Mouse (Mus musculus) forebrain, postnatal 0 days (tissue): ENCODE data around the gene Madd. TPM values are rescaled to one million over a fixed set of nuclear protein-coding genes. Genes with fewer than 3 reads are reported as not detected.

Source experiments
- ATAC-seq: fragments of 200-750 bp; cut with Nextera tagmentation; 2 replicates; pipeline ENCODE4 v1.8.0; 2017; ENCODE audit warnings: mild to moderate bottlenecking, moderate library complexity
- DNase-seq: peaks from one replicate; pipeline ENCODE4 v3.0.0-alpha.2; 2015
- H3K27ac ChIP-seq: fragments of 300-500 bp; sonication (generic); 2 replicates; pipeline ENCODE4 v1.5.1; 2014; ENCODE audit warnings: low read depth, mild to moderate bottlenecking, antibody characterized with exemption, low read length, moderate library complexity, mixed read lengths
- H3K27me3 ChIP-seq: fragments of 300-500 bp; sonication (generic); 2 replicates; pipeline ENCODE4 v1.6.1; 2014; ENCODE audit warnings: mild to moderate bottlenecking, low read length, mixed read lengths; ENCODE audit not compliant: insufficient read depth
- H3K36me3 ChIP-seq: fragments of 300-500 bp; sonication (generic); 2 replicates; pipeline ENCODE4 v1.6.1; 2014; ENCODE audit warnings: mild to moderate bottlenecking, moderate library complexity; ENCODE audit not compliant: insufficient read depth
- H3K4me1 ChIP-seq: fragments of 300-500 bp; sonication (generic); 2 replicates; pipeline ENCODE4 v1.6.1; 2014; ENCODE audit warnings: antibody characterized with exemption; ENCODE audit not compliant: insufficient read depth
- H3K4me2 ChIP-seq: fragments of 300-500 bp; sonication (generic); 2 replicates; pipeline ENCODE4 v1.6.1; 2014; ENCODE audit warnings: low read depth, mild to moderate bottlenecking, moderate library complexity
- H3K4me3 ChIP-seq: fragments of 300-500 bp; sonication (generic); 2 replicates; pipeline ENCODE4 v1.5.1; 2014; ENCODE audit warnings: low read depth, low read length, mixed read lengths
- H3K9ac ChIP-seq: fragments of 300-500 bp; sonication (generic); 2 replicates; pipeline ENCODE4 v1.6.1; 2014; ENCODE audit warnings: mild to moderate bottlenecking
- H3K9me3 ChIP-seq: fragments of 300-500 bp; sonication (generic); 2 replicates; pipeline ENCODE4 v1.6.1; 2016; ENCODE audit warnings: low read length
- CTCF ChIP-seq: sonication (generic); IDR thresholded peaks from 2 replicates; pipeline ENCODE4 v1.5.1; 2016; ENCODE audit warnings: antibody characterized with exemption, control low read depth, low read depth
- WGBS: fragments of 180-500 bp; shearing (Covaris S2); extraction: QIAGEN DNeasy Blood & Tissue Kit; methylation state at CpG from one replicate; pipeline ENCODE4 v1.1.7; 2014; 5-methylcytosine and 5-hydroxymethylcytosine counted together
- polyA plus RNA-seq: library from polyadenylated mRNA; unstranded; fragments of >200 nt; fragmentation: Nextera tagmentation; extraction: Ambion mirVana; gene quantifications from 2 replicates; pipeline ENCODE4 v1.2.1, GENCODE M21; 2015
- total RNA-seq: library from RNA; depleted of rRNA; stranded (reverse); fragments of >200 nt; gene quantifications from 2 replicates; pipeline ENCODE4 v1.2.3, GENCODE M21; 2014

The Madd gene
- total and polyA plus RNA-seq, 2 experiments from 2014 or later: 28.5 to 50.0 TPM

GRCm38 (mm10) chr2:91187431-91187830 lies 3.8 kb upstream of the Madd start:
- Histone ChIP-seq H3K9ac (no peak overlapping the region), H3K27me3 (no peaks in the 10 kb centered on the region), H3K4me2 (no peak overlapping the region), H3K9me3 (no peaks in the 10 kb centered on the region), H3K4me1 (no peaks in the 10 kb centered on the region), H3K36me3 (no peaks in the 10 kb centered on the region), H3K27ac (no peak overlapping the region), H3K4me3 (no peak overlapping the region)
- no peak for DNase-seq
- no peak for TF ChIP-seq CTCF
- WGBS: 60% methylated on average over 4 of the region's 4 CpGs
- ATAC-seq: no peak

- TF ChIP-seq CTCF: no peak
- Histone ChIP-seq H3K4me3 (no peak overlapping the region), H3K4me1 (peaks cover 7% of the 10 kb centered on the region), H3K9ac (no peak overlapping the region), H3K4me2 (no peak overlapping the region), H3K9me3 (no peaks in the 10 kb centered on the region), H3K27ac (no peak overlapping the region), H3K27me3 (no peaks in the 10 kb centered on the region), H3K36me3 (no peaks in the 10 kb centered on the region)
- ATAC-seq (no peak), DNase-seq (no peak)
- 81% methylated on average over 1 of the region's 1 CpGs for WGBS
Observed at GRCm38 (mm10) chr2:91186208-91186607, 2.6 kb upstream of the Madd start.

DNA sequence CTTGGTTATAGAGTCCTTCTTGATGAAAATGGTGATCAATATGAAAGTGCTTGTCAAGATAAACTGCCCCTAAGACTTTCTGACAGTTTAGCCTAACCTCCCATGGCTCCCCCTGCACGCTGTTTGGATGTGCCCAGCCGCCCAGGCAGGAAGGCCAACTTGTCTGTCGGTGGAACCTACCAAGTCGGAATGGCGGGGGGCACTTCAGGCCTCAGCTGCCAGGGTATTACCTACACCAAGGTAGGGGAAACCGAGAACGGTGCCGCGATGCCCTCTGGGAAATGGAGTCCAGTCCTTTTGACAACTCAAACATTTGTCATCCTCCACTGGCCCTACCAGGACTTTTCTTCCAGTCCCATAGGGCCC lies 506 bp downstream of the Madd start:
- no peak for TF ChIP-seq CTCF
- H3K36me3 ChIP-seq: peaks cover 9% of the 10 kb centered on the region; the same call in 1 of the 2 replicates
- peaks cover 13% of the 10 kb centered on the region for H3K4me1 ChIP-seq

GRCm38 (mm10) chr2:91182405-91183147 lies 1.1 kb downstream of the Madd start:
- Histone ChIP-seq H3K4me2 (peak overlapping the region; percentile 88), H3K9ac (peak overlapping the region; percentile 81), H3K9me3 (no peaks in the 10 kb centered on the region), H3K4me3 (peak overlapping the region; percentile 91), H3K4me1 (peaks cover 13% of the 10 kb centered on the region), H3K36me3 (peaks cover 14% of the 10 kb centered on the region), H3K27ac (peak overlapping the region; percentile 92), H3K27me3 (no peaks in the 10 kb centered on the region)
- TF ChIP-seq CTCF: no peak
- ATAC-seq: peak; percentile 94
- peak; percentile 95 for DNase-seq
- WGBS: 2% methylated on average over 78 of the region's 81 CpGs

More for the DNA sequence above, 506 bp downstream of the Madd start:
- Histone ChIP-seq H3K4me2 (peak overlapping the region; percentile 88), H3K4me3 (peak overlapping the region; percentile 91), H3K9ac (peak overlapping the region; percentile 81), H3K27ac (peak overlapping the region; percentile 92), H3K9me3 (no peaks in the 10 kb centered on the region), H3K27me3 (no peaks in the 10 kb centered on the region)
- peak; percentile 97 for DNase-seq
- WGBS: 1% methylated on average over 9 of the region's 9 CpGs
- ATAC-seq: peak; percentile 96

DNA sequence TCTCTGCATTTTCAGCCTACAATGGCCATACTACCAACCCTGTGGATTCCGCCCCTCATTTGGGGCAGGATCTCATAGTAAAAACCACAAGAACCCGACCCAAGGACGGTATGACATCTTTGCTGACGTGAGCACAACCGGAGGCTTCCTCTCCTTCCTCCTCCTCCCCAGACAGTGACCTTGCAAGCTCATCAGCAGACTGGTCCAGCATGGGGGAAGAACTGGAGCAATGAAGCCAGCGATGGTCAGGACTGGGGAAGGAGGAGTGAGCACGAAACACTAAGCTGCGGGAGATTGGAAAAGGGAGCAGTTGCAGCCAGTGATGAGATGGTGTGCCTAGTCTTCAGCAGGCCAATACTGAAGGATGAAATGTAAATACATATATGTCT lies 1.6 kb downstream of the Madd start:
- Histone ChIP-seq H3K4me3 (peak overlapping the region; percentile 91), H3K4me1 (peaks cover 13% of the 10 kb centered on the region), H3K9me3 (no peaks in the 10 kb centered on the region), H3K27me3 (no peaks in the 10 kb centered on the region), H3K36me3 (peaks cover 16% of the 10 kb centered on the region), H3K9ac (peak overlapping the region; percentile 81), H3K27ac (peak overlapping the region; percentile 92), H3K4me2 (peak overlapping the region; percentile 88)
- no peak for DNase-seq
- 4% methylated on average over 8 of the region's 8 CpGs for WGBS
- no peak for ATAC-seq
- TF ChIP-seq CTCF: no peak

GRCm38 (mm10) chr2:91180706-91181105 lies 2.9 kb downstream of the Madd start:
- WGBS: 62% methylated on average over 5 of the region's 5 CpGs
- Histone ChIP-seq H3K9me3 (no peaks in the 10 kb centered on the region), H3K4me1 (peaks cover 13% of the 10 kb centered on the region), H3K4me3 (0 out of 2 replicates have a peak overlapping the region, but pooled peaks have one; percentile 91), H3K9ac (no peak overlapping the region), H3K27me3 (no peaks in the 10 kb centered on the region), H3K4me2 (peak overlapping the region; percentile 88), H3K27ac (no peak overlapping the region), H3K36me3 (peaks cover 29% of the 10 kb centered on the region)
- no peak for TF ChIP-seq CTCF
- DNase-seq (no peak), ATAC-seq (no peak)

DNA sequence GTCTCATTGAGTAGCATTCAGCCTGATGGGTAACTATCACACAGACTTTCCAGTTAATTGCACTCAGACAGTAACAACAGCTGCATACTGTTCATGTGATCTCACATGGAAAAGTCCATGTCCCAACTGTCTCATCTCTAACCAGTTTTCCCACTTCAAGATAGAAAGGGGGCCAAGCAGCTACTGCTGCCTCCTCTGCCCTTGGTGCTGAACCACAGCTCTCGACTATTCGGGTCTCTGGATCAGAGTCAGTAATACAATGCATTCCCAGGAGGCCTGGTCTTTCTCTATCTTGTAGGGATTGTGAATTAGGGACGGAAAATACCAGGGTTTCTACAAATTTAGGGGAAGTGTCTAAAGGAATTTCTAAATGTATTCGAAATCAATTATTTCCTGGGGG lies 3.8 kb downstream of the Madd start:
- H3K9me3 ChIP-seq: no peaks in the 10 kb centered on the region
- H3K27me3 ChIP-seq: no peaks in the 10 kb centered on the region
- ATAC-seq: no peak
- peaks cover 13% of the 10 kb centered on the region for H3K4me1 ChIP-seq
- no peak overlapping the region for H3K9ac ChIP-seq
- no peak overlapping the region for H3K4me3 ChIP-seq
- H3K4me2 ChIP-seq: no peak overlapping the region
- peaks cover 35% of the 10 kb centered on the region for H3K36me3 ChIP-seq
- 45% methylated on average over 4 of the region's 4 CpGs for WGBS
- no peak for TF ChIP-seq CTCF
- no peak overlapping the region for H3K27ac ChIP-seq
- no peak for DNase-seq
